Mouse (Mus musculus) myocyte (in vitro differentiated cells): Measurements from ENCODE around the gene Car5a. TPM values are rescaled to one million over a fixed set of nuclear protein-coding genes. Genes with fewer than 3 reads are reported as not detected.

ENCODE experiments used
- H3K27me3 ChIP-seq: one replicate; pipeline ENCODE4 v1.6.1; 2011; ENCODE audit not compliant: control insufficient read depth, insufficient read depth, insufficient read length
- H3K36me3 ChIP-seq: one replicate; pipeline ENCODE4 v1.6.1; 2011; ENCODE audit not compliant: control insufficient read depth, insufficient read depth
- H3K4me2 ChIP-seq: one replicate; pipeline ENCODE4 v1.6.1; 2011; ENCODE audit warnings: low read depth, control low read depth
- H3K4me3 ChIP-seq: one replicate; pipeline ENCODE4 v1.5.1; 2011; ENCODE audit warnings: mild to moderate bottlenecking, control low read depth, moderate library complexity
- H3K79me2 ChIP-seq: one replicate; pipeline ENCODE4 v1.6.1; 2011; ENCODE audit not compliant: control insufficient read depth, insufficient read depth
- H3ac ChIP-seq: one replicate; pipeline ENCODE4 v1.6.1; 2011; ENCODE audit not compliant: control insufficient read depth, insufficient read length
- CEBPB ChIP-seq: IDR thresholded peaks from 2 replicates; pipeline ENCODE4 v1.6.1; 2011; ENCODE audit warnings: mild to moderate bottlenecking, moderate library complexity; ENCODE audit not compliant: poor library complexity, insufficient read depth, severe bottlenecking
- E2F4 ChIP-seq: IDR thresholded peaks from one replicate; pipeline ENCODE4 v1.6.1; 2011; ENCODE audit warnings: mild to moderate bottlenecking, control low read depth, moderate library complexity; ENCODE audit not compliant: insufficient read depth
- MAX ChIP-seq: IDR thresholded peaks from one replicate; pipeline ENCODE4 v1.6.1; 2011; ENCODE audit warnings: low read depth, mild to moderate bottlenecking, control low read depth
- MYOD1 ChIP-seq, 3 experiments: IDR thresholded peaks; one replicate each; pipeline ENCODE4 v1.6.1; 2011; ENCODE audit warnings: control low read depth in 2 of 3, low read depth in 2 of 3, mild to moderate bottlenecking in 2 of 3, moderate library complexity in 1 of 3; ENCODE audit not compliant: insufficient read length in 2 of 3, control insufficient read depth in 1 of 3
- MYOG ChIP-seq, 3 experiments: IDR thresholded peaks; one replicate each; pipeline ENCODE4 v1.6.1; 2011; ENCODE audit warnings: control low read depth in 2 of 3, low read depth in 2 of 3, mild to moderate bottlenecking in 2 of 3; ENCODE audit not compliant: insufficient read length in 2 of 3, control insufficient read depth in 1 of 3, insufficient read depth in 1 of 3
- POLR2A ChIP-seq: IDR thresholded peaks from one replicate; pipeline ENCODE4 v1.6.1; 2011; ENCODE audit warnings: low read depth, mild to moderate bottlenecking, control low read depth, moderate library complexity; ENCODE audit not compliant: insufficient read length
- POLR2AphosphoS2 ChIP-seq: IDR thresholded peaks from one replicate; pipeline ENCODE4 v1.6.1; 2011; ENCODE audit warnings: low read depth, control low read depth; ENCODE audit not compliant: insufficient read length
- REST ChIP-seq: IDR thresholded peaks from one replicate; pipeline ENCODE4 v1.6.1; 2011; ENCODE audit warnings: mild to moderate bottlenecking, control low read depth, moderate library complexity; ENCODE audit not compliant: insufficient read depth, insufficient read length
- SRF ChIP-seq: IDR thresholded peaks from one replicate; pipeline ENCODE4 v1.6.1; 2011; ENCODE audit warnings: low read depth; ENCODE audit not compliant: control insufficient read depth, insufficient read length
- TCF12 ChIP-seq: IDR thresholded peaks from one replicate; pipeline ENCODE4 v1.6.1; 2011; ENCODE audit warnings: mild to moderate bottlenecking, control low read depth; ENCODE audit not compliant: poor library complexity, insufficient read depth, severe bottlenecking
- TCF3 ChIP-seq: IDR thresholded peaks from one replicate; pipeline ENCODE4 v1.6.1; 2011; ENCODE audit warnings: low read depth, control low read depth; ENCODE audit not compliant: insufficient read length
- USF1 ChIP-seq: IDR thresholded peaks from one replicate; pipeline ENCODE4 v1.6.1; 2011; ENCODE audit warnings: low read depth, mild to moderate bottlenecking, control low read depth, moderate library complexity
- polyA plus RNA-seq: library from polyadenylated mRNA; unstranded; fragments of >200 nt; fragmentation: generic; extraction: Trizol; gene quantifications from one replicate; pipeline ENCODE4 v1.2.1, GENCODE M21; 2012; ENCODE audit warnings: missing spikeins

The Car5a gene
- polyA plus RNA-seq, 1 experiment: not detected

GRCm38 (mm10) chr8:121930047-121930446, 14.7 kb downstream of the Car5a start:
- TF ChIP-seq REST (no peak), MYOG (IDR thresholded peaks at IDR 0.05; ENCODE audit: control insufficient read depth in 1 of 3, insufficient read depth in 1 of 3, insufficient read length in 2 of 3, low read depth in 2 of 3) (no peak), POLR2AphosphoS2 (no peak), CEBPB (no peak), MAX (no peak), TCF3 (no peak), E2F4 (no peak), SRF (no peak), USF1 (no peak), TCF12 (no peak), MYOD1 (IDR thresholded peaks at IDR 0.05; ENCODE audit: control insufficient read depth in 1 of 3, insufficient read length in 2 of 3, low read depth in 2 of 3) (no peak), POLR2A (no peak)
- H3ac ChIP-seq: no peak overlapping the region
- no peaks in the 10 kb centered on the region for H3K36me3 ChIP-seq
- no peak overlapping the region for H3K4me2 ChIP-seq
- H3K79me2 ChIP-seq: no peaks in the 10 kb centered on the region
- no peaks in the 10 kb centered on the region for H3K27me3 ChIP-seq
- H3K4me3 ChIP-seq: no peak overlapping the region

GRCm38 (mm10) chr8:121927316-121927715, 17.4 kb downstream of the Car5a start:
- H3K27me3 ChIP-seq: no peaks in the 10 kb centered on the region
- no peak overlapping the region for H3K4me3 ChIP-seq
- no peak overlapping the region for H3K4me2 ChIP-seq
- no peaks in the 10 kb centered on the region for H3K36me3 ChIP-seq
- no peaks in the 10 kb centered on the region for H3K79me2 ChIP-seq
- H3ac ChIP-seq: no peak overlapping the region
- TF ChIP-seq POLR2A (no peak), CEBPB (no peak), MAX (no peak), MYOD1 (IDR thresholded peaks at IDR 0.05; ENCODE audit: control insufficient read depth in 1 of 3, insufficient read length in 2 of 3, low read depth in 2 of 3) (no peak), TCF12 (no peak), SRF (no peak), TCF3 (no peak), POLR2AphosphoS2 (no peak), MYOG (IDR thresholded peaks at IDR 0.05; ENCODE audit: control insufficient read depth in 1 of 3, insufficient read depth in 1 of 3, insufficient read length in 2 of 3, low read depth in 2 of 3) (no peak), E2F4 (no peak), USF1 (no peak), REST (no peak)

- Histone ChIP-seq H3K79me2 (no peaks in the 10 kb centered on the region), H3K36me3 (no peaks in the 10 kb centered on the region), H3K4me2 (peak overlapping the region; percentile 45), H3ac (no peak overlapping the region), H3K4me3 (no peak overlapping the region), H3K27me3 (no peaks in the 10 kb centered on the region)
- TF ChIP-seq MAX: no peak
- no peak for TF ChIP-seq E2F4
- no peak for TF ChIP-seq TCF12
- TF ChIP-seq USF1: no peak
- TF ChIP-seq CEBPB: no peak
- TF ChIP-seq SRF: no peak
- no peak for TF ChIP-seq MYOG (IDR thresholded peaks at IDR 0.05; ENCODE audit: control insufficient read depth in 1 of 3, insufficient read depth in 1 of 3, insufficient read length in 2 of 3, low read depth in 2 of 3)
- TF ChIP-seq TCF3: no peak
- no peak for TF ChIP-seq POLR2A
- TF ChIP-seq POLR2AphosphoS2: no peak
- TF ChIP-seq REST: no peak
- TF ChIP-seq MYOD1 (IDR thresholded peaks at IDR 0.05; ENCODE audit: control insufficient read depth in 1 of 3, insufficient read length in 2 of 3, low read depth in 2 of 3): no peak
These were observed 18.4 kb downstream of the Car5a start for GRCm38 (mm10) chr8:121926266-121926665.

GRCm38 (mm10) chr8:121925624-121926023, 19.1 kb downstream of the Car5a start:
- TF ChIP-seq TCF12 (no peak), TCF3 (no peak), SRF (no peak), MAX (no peak), MYOD1 (IDR thresholded peaks at IDR 0.05; ENCODE audit: control insufficient read depth in 1 of 3, insufficient read length in 2 of 3, low read depth in 2 of 3) (no peak), E2F4 (no peak), POLR2AphosphoS2 (no peak), MYOG (IDR thresholded peaks at IDR 0.05; ENCODE audit: control insufficient read depth in 1 of 3, insufficient read depth in 1 of 3, insufficient read length in 2 of 3, low read depth in 2 of 3) (no peak), CEBPB (no peak), POLR2A (no peak), REST (no peak), USF1 (no peak)
- no peaks in the 10 kb centered on the region for H3K79me2 ChIP-seq

GRCm38 (mm10) chr8:121924681-121925080, 20.0 kb downstream of the Car5a start:
- Histone ChIP-seq H3K4me2 (no peak overlapping the region), H3K27me3 (no peaks in the 10 kb centered on the region), H3K36me3 (no peaks in the 10 kb centered on the region), H3ac (no peak overlapping the region), H3K4me3 (no peak overlapping the region), H3K79me2 (no peaks in the 10 kb centered on the region)
- no peak for TF ChIP-seq CEBPB
- no peak for TF ChIP-seq MAX
- TF ChIP-seq USF1: no peak
- TF ChIP-seq REST: no peak
- TF ChIP-seq E2F4: no peak
- no peak for TF ChIP-seq TCF12
- TF ChIP-seq SRF: no peak
- no peak for TF ChIP-seq TCF3
- no peak for TF ChIP-seq MYOD1 (IDR thresholded peaks at IDR 0.05; ENCODE audit: control insufficient read depth in 1 of 3, insufficient read length in 2 of 3, low read depth in 2 of 3)
- no peak for TF ChIP-seq POLR2AphosphoS2
- TF ChIP-seq POLR2A: no peak
- no peak for TF ChIP-seq MYOG (IDR thresholded peaks at IDR 0.05; ENCODE audit: control insufficient read depth in 1 of 3, insufficient read depth in 1 of 3, insufficient read length in 2 of 3, low read depth in 2 of 3)

More at GRCm38 (mm10) chr8:121925624-121926023, 19.1 kb downstream of the Car5a start:
- Histone ChIP-seq H3K27me3 (no peaks in the 10 kb centered on the region), H3K4me2 (peak overlapping the region; percentile 45), H3K4me3 (no peak overlapping the region), H3ac (no peak overlapping the region), H3K36me3 (no peaks in the 10 kb centered on the region)
